Mouse (Mus musculus) limb, embryonic 14.5 days (tissue): ENCODE measurements at regions not wholly inside any gene's neighbourhood (a gene's known extent, or its start where the extent isn't known, plus 50 kb on each side); places are given as distances from the start of the nearest gene placed in this dataset.

Experiments used
- ATAC-seq: fragments of 200-750 bp; cut with Nextera tagmentation; 2 replicates; pipeline ENCODE4 v1.8.0; 2017; ENCODE audit warnings: low read depth, moderate number of reproducible peaks, moderate TSS enrichment; ENCODE audit not compliant: low FRiP score
- DNase-seq: peaks from one replicate; pipeline ENCODE4 v3.0.0-alpha.2; 2015; ENCODE audit warnings: low spot score
- H3K27ac ChIP-seq: fragments of 300-500 bp; sonication (generic); replicated peaks from 2 replicates; pipeline ENCODE4 v1.5.1; 2014; ENCODE audit warnings: low read depth, mild to moderate bottlenecking, low read length, moderate library complexity, mixed read lengths
- H3K27me3 ChIP-seq: fragments of 300-500 bp; sonication (generic); 2 replicates; pipeline ENCODE4 v1.6.1; 2014; ENCODE audit warnings: low read length, mixed read lengths; ENCODE audit not compliant: control insufficient read depth, insufficient read depth
- H3K36me3 ChIP-seq: fragments of 300-500 bp; sonication (generic); 2 replicates; pipeline ENCODE4 v1.6.1; 2014; ENCODE audit warnings: mild to moderate bottlenecking, low read length, moderate library complexity, mixed read lengths; ENCODE audit not compliant: control insufficient read depth, insufficient read depth
- H3K4me1 ChIP-seq: fragments of 300-500 bp; sonication (generic); 2 replicates; pipeline ENCODE4 v1.6.1; 2014; ENCODE audit warnings: antibody characterized with exemption, low read length, mixed read lengths; ENCODE audit not compliant: control insufficient read depth, insufficient read depth
- H3K4me2 ChIP-seq: fragments of 300-500 bp; sonication (generic); replicated peaks from 2 replicates; pipeline ENCODE4 v1.6.1; 2014; ENCODE audit warnings: low read depth, mild to moderate bottlenecking, low read length, moderate library complexity; ENCODE audit not compliant: severe bottlenecking
- H3K4me3 ChIP-seq: fragments of 300-500 bp; sonication (generic); replicated peaks from 2 replicates; pipeline ENCODE4 v1.5.1; 2014; ENCODE audit warnings: low read length
- H3K9ac ChIP-seq: fragments of 300-500 bp; sonication (generic); 2 replicates; pipeline ENCODE4 v1.6.1; 2014; ENCODE audit warnings: mild to moderate bottlenecking, low read depth, low read length, moderate library complexity; ENCODE audit not compliant: severe bottlenecking
- H3K9me3 ChIP-seq: fragments of 300-500 bp; sonication (generic); 2 replicates; pipeline ENCODE4 v1.6.1; 2016; ENCODE audit warnings: low read length; ENCODE audit not compliant: control insufficient read depth
- POLR2A ChIP-seq: fragments of 200-500 bp; IDR thresholded peaks from 2 replicates; pipeline ENCODE4 v1.8.0; 2012; ENCODE audit warnings: inconsistent platforms, mild to moderate bottlenecking, moderate library complexity, borderline replicate concordance; ENCODE audit not compliant: insufficient read depth, insufficient read length; ENCODE audit errors: extremely low read depth
- WGBS: fragments of 180-500 bp; shearing (Covaris S2); extraction: QIAGEN DNeasy Blood & Tissue Kit; methylation state at CpG from one replicate; pipeline ENCODE4 v1.1.7; 2014; 5-methylcytosine and 5-hydroxymethylcytosine counted together

DNA sequence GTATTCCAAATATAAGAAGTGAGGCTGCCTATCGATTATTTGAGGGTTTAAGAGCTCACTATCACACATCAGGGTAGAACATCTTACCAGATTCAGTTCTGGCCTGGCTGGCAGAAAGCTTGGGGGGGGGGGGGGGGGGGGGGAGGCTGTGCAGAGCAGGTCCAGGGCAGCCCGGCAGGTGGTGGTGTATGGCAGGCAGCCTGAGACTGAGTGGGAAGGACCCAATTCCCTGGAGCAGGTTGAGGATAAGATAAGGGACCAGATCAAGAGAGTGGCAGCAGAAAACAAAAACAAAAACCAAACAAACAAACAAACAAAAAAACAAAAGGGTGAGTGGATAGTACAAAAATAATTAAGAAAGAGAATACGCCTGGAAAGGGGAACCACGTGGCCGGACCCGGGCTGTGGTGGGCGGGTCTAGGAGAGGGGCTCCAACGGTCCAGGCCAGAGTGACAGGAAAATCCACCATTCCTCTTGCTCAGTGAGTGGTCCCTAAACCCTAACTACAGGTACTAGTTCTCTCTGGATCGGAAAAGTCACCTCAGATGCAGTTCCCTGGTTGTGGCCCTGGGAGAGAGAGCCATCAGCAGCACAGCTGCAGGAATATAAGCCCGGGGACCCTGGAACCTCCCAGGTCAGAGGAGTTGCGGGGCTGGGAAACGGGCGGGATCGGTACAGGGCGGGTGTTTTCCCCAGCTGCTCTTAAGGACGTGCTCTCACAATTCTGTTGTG is 73.3 kb downstream of the Vmn2r112 start:
- H3K4me3 ChIP-seq, result peak overlapping the region; percentile 37
- no peaks in the 10 kb centered on the region for H3K4me1 ChIP-seq
- no peak overlapping the region for H3K27ac ChIP-seq
- H3K4me2 ChIP-seq, result peak overlapping the region; percentile 54
- ATAC-seq (peak; percentile 88), DNase-seq (peak; percentile 64)
- H3K27me3 ChIP-seq, result no peaks in the 10 kb centered on the region
- H3K9ac ChIP-seq, result peak overlapping the region; percentile 34; the same call in 1 of the 2 replicates
- 21% methylated on average over 16 of the region's 16 CpGs for WGBS
- H3K9me3 ChIP-seq, result no peaks in the 10 kb centered on the region
- no peak for TF ChIP-seq POLR2A
- H3K36me3 ChIP-seq, result no peaks in the 10 kb centered on the region
